Mouse (Mus musculus) inflammation-experienced regulatory T-cells, adult 6 months (primary cell): Measurements from ENCODE around the gene Lasp1. TPM values are rescaled to one million over a fixed set of nuclear protein-coding genes. Genes with fewer than 3 reads are reported as not detected.

Experiments used
- ATAC-seq: one replicate; pipeline ENCODE4 v1.8.0; 2017
- polyA plus RNA-seq, 3 experiments: library from polyadenylated mRNA; unstranded; fragments of 100-300 nt; shearing (Covaris generic); gene quantifications; one replicate each; pipeline ENCODE4 v1.2.1; 2017

The Lasp1 gene
- polyA plus RNA-seq, 3 experiments from 2014 or later: 38.6 to 64.7 (median 40.7) TPM

- ATAC-seq: no peak
These were observed 13.0 kb downstream of the Lasp1 start for GRCm38 (mm10) chr11:97811569-97812362.

GRCm38 (mm10) chr11:97812491-97812921, 13.7 kb downstream of the Lasp1 start:
- no peak for ATAC-seq

- no peak for ATAC-seq
These were observed 14.3 kb downstream of the Lasp1 start for GRCm38 (mm10) chr11:97813085-97813484.

GRCm38 (mm10) chr11:97813746-97814515, 15.1 kb downstream of the Lasp1 start:
- no peak for ATAC-seq

- no peak for ATAC-seq
These were observed 16.9 kb downstream of the Lasp1 start for GRCm38 (mm10) chr11:97815736-97816135.

- no peak for ATAC-seq
These were observed 17.4 kb downstream of the Lasp1 start for GRCm38 (mm10) chr11:97816176-97816575.

- no peak for ATAC-seq
These were observed 18.1 kb downstream of the Lasp1 start for GRCm38 (mm10) chr11:97816916-97817315.

- ATAC-seq: no peak
These were observed 18.6 kb downstream of the Lasp1 start for GRCm38 (mm10) chr11:97817379-97817778.

GRCm38 (mm10) chr11:97818003-97818402, 19.2 kb downstream of the Lasp1 start:
- no peak for ATAC-seq

- ATAC-seq: no peak
These were observed 19.8 kb downstream of the Lasp1 start for GRCm38 (mm10) chr11:97818571-97818970.

GRCm38 (mm10) chr11:97819102-97819501, 20.3 kb downstream of the Lasp1 start:
- ATAC-seq: no peak

- ATAC-seq: no peak
These were observed 21.1 kb downstream of the Lasp1 start for GRCm38 (mm10) chr11:97819923-97820322.

- no peak for ATAC-seq
These were observed 22.0 kb downstream of the Lasp1 start for GRCm38 (mm10) chr11:97820840-97821239.

GRCm38 (mm10) chr11:97821401-97822064, 22.7 kb downstream of the Lasp1 start:
- peak; percentile 77 for ATAC-seq

- ATAC-seq: no peak
These were observed 24.2 kb downstream of the Lasp1 start for GRCm38 (mm10) chr11:97822840-97823603.

GRCm38 (mm10) chr11:97824168-97824567, 25.4 kb downstream of the Lasp1 start:
- ATAC-seq: no peak

GRCm38 (mm10) chr11:97824895-97825294, 26.1 kb downstream of the Lasp1 start:
- peak; percentile 3 for ATAC-seq

- ATAC-seq: peak; percentile 77
These were observed 26.5 kb downstream of the Lasp1 start for GRCm38 (mm10) chr11:97825295-97825694.

- ATAC-seq: no peak
These were observed 27.2 kb downstream of the Lasp1 start for GRCm38 (mm10) chr11:97825971-97826370.

GRCm38 (mm10) chr11:97826414-97826813, 27.6 kb downstream of the Lasp1 start:
- no peak for ATAC-seq

- no peak for ATAC-seq
These were observed 28.9 kb downstream of the Lasp1 start for GRCm38 (mm10) chr11:97827654-97828053.

- ATAC-seq: no peak
These were observed 30.6 kb downstream of the Lasp1 start for GRCm38 (mm10) chr11:97829365-97829764.
